Mouse (Mus musculus) left cerebral cortex, postnatal 36 days (tissue): ENCODE measurements at regions not wholly inside any gene's neighbourhood (a gene's known extent, or its start where the extent isn't known, plus 50 kb on each side); places are given as distances from the start of the nearest gene placed in this dataset.

Experiments
- DNase-seq, 2 experiments: peaks; one replicate each; pipeline ENCODE4 v3.0.0; 2021 to 2022; ENCODE audit warnings: low spot score in 2 of 2, mixed read lengths in 1 of 2
- intact Hi-C: fragments of 180-260 bp; cut with DNase I; formaldehyde crosslinking; loops from one replicate; pipeline ENCODE4 v1.15.1; 2025

- no peak for DNase-seq
- intact Hi-C loops, result no loop called here
Measured at GRCm38 (mm10) chr10:29674377-29674776, 138.7 kb upstream of the Rspo3 start.

GRCm38 (mm10) chr10:29661752-29662151 is 126.1 kb upstream of the Rspo3 start:
- intact Hi-C loops, result no loop called here

DNA sequence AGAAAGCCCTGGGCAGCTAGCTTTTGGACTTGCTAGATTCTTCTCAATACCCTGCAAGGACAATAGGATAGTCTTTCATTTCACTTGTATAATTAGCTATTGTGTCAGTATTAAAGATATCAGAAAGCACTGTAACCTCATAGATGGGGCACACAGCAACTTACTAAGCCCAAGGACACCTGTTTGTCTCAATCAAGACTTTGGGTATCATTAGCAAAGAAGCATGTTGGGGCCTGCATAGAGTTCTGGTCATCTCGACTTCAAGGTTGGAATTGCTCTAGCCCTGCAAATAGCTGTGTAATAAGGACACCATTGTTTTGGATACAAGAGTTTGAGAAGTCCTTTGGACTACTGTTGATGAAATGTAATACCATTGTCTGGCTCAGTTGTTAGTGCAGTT is 104.6 kb upstream of the Rspo3 start:
- no peak for DNase-seq
- intact Hi-C loops, result no loop called here

More at GRCm38 (mm10) chr10:29661752-29662151, 126.1 kb upstream of the Rspo3 start:
- no peak for DNase-seq

DNA sequence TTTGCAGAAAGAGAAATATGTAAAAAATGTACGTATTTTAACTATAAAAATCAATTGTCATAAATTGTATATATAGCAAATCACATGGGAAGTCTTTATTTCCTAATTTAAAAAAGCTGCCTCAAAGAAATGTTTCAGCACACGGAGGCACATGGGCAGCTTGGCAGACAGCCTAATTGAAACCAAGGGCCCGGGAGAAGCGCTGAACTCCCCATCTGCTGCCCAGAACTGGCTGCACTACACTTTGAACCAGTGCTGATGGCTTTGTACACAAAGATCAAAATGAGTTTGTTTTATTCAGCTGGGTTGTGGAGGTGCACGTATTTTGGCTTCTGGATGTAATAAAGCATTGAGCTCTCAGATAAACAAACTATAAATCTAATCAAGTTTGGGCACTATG is 100.2 kb upstream of the Rspo3 start:
- DNase-seq, result no peak
- intact Hi-C loops, result no loop called here

DNA sequence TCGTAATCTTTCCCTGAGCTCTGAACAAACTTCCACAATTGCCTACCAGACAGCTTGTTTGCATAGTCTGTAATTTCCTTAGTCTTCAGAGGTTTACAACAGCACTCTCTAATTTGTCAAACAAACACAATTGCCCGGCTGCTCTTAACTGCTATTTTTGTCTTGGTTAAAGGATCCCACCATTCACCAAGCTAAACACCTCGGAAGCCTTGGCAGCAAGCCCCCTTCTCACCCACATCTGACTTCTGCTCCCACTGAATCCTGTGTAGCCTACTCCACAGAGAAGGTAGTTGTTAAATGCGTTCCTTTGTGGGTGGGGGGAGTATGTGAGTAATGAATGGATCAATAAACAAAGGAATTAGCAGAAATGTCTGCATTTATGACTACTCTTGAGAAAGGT is 59.8 kb upstream of the Rspo3 start:
- DNase-seq, result no peak
- intact Hi-C loops, result no loop called here

DNA sequence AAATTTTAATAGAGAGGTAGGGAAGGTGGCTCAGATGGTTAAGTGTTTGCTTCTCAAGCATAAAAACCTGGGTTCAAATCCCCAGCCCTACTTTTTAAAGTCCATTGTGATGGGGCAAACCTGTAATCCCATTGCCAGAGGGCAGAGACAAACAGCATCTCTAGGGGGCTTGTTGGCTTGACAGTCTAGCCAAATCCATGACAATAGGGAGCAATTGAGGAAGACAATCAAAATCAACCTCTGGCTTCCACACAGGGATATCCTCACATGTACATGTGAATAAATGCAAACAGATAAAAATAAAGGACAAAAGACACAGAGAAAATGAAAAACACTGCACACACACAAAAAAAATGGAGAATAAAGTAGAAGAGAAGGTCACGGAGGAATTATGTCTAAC is 59.3 kb upstream of the Rspo3 start:
- no peak for DNase-seq
- intact Hi-C loops, result no loop called here

GRCm38 (mm10) chr10:29592906-29593305 is 57.2 kb upstream of the Rspo3 start:
- DNase-seq, result no peak
- intact Hi-C loops, result no loop called here

DNA sequence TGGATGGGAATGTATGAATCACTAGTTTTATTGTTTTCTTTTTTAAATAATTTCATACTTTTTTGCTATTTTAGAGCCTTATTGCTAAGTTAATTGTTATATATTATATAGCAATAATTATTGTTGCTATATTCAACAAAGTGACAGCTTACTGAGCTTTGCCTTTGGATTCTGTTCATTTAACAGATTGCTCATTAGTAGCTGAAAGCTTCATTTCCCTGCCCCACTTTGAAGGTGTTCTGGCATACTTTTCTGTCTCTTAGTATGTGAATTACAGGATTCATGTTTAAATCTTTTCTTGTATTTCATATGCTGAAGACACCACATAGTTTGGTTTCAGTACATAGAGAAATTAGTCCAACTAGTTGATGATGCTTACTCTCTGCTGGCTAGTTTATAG is 54.5 kb upstream of the Rspo3 start:
- DNase-seq, result no peak
- intact Hi-C loops, result no loop called here

- intact Hi-C loops, result no loop called here
Measured at GRCm38 (mm10) chr10:29589739-29590138, 54.1 kb upstream of the Rspo3 start.

More at GRCm38 (mm10) chr10:29589739-29590138, 54.1 kb upstream of the Rspo3 start:
- no peak for DNase-seq
